Mouse (Mus musculus) heart, postnatal 4 days (tissue): ENCODE results near the gene Cybrd1. TPM values are rescaled to one million over a fixed set of nuclear protein-coding genes. Genes with fewer than 3 reads are reported as not detected.
A peak's percentile ranks its signal among the peaks of the same experiment; 100 is the strongest.

Source experiments
- DNase-seq: peaks from one replicate; pipeline ENCODE4 v3.0.0; 2021
- total RNA-seq, 2 experiments: library from RNA; stranded (reverse); gene quantifications; 2 replicates each; pipeline ENCODE4 v1.2.3; 2021

Cybrd1 gene
- total RNA-seq, result 1 to 10 TPM; 1.2 to 1.3 TPM

DNA sequence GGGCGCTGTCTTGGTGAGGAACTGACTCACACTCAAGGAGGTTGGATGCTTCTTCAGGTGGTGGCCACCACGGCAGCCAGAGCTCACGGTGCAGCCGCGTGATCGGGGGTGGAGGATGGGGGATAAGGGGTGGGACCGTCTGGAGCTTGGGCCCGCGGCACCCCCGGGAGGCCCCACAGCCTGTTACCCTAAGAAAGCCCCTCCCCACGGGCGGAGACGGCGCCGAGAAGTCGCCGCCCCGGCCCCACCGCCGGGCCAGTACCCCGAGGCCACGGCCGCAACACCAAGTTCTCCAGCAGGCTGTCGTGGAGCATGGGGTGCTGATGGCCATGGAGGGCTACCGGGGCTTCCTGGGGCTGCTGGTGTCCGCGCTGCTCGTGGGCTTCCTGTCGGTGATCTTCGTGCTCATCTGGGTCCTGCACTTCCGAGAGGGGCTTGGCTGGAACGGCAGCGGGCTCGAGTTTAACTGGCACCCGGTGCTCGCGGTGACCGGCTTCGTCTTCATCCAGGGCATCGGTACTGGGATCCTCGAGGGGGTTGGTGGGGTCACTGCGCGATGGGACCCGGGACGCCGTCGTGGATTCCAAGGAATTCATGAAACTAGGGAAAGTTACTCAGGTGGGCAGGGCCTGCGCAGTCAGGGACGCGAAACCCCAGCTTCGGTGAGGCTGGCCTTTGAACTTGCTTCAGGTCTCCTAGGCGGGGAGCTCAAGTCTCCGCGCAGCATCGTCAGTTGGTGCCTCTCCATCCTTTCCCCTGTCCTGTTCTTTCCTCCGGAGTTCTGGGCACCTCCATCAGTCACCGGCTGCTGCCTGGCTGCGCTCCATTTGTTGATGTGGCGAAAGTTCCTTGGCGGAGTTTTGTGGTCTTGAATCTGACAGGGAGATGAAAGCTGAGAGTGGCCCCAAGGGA lies at the start of gene Cybrd1:
Gene Cybrd1, plus strand, starts transcription at position 127 of the 912 bp plus-strand sequence.
- DNase-seq, result peak; percentile 85

DNA sequence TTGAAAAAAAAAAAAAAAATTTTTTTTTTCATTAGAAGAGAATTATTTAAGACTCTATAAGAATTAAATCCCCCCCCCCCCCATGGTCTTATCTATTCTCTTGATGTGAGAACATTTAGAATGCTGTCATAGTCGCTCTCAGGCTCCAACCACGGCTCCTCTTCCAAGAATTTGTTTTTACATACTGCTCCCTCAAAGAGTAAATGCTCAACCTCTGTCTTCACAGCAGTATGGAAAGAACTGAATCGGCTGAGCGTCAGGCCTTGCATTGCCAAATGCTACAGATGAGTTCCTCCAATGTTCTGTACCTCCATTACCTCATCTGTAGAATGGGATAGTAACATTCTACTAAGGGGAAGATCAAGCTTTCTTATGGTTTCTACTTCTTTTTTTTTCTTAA lies 46.1 kb upstream of the Cybrd1 start:
- DNase-seq, result no peak

DNA sequence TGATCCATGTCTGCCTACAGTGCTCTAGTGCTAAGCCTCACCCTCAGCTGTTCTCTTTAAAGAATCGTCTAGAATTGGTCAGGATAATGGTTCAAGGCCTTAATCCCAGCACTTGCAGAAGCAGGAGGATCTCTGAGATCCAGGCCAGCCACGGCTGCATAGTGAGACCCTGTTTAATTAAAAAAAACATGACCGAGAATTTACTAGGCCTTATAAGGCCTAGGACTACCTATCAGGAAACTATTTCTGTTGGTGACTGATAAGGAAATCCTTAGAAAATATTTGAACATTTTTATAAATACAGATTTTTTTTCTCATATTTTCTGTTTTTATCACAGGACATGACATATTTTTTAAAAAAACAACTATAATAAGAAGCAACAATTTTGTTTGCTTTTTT lies 44.4 kb upstream of the Cybrd1 start:
- no peak for DNase-seq

DNA sequence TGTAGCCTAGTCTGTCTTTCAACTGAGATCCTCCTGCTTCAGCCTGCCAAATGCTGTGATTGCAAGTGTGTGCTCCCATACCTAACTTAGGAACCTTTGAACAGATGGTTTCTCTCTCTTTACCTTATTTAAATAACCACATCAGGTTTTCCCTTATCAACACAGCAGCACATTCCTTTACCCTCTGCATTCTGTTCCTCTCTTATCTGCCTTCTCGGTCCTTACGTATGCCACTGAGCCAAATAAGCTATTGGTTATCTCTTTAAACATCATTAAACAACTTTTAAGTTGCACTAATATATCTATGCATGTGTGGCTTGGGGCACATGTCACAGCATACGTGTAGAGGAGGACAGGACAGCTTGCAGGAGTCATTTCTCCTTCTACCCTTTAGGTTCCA lies 43.9 kb upstream of the Cybrd1 start:
- DNase-seq, result no peak

DNA sequence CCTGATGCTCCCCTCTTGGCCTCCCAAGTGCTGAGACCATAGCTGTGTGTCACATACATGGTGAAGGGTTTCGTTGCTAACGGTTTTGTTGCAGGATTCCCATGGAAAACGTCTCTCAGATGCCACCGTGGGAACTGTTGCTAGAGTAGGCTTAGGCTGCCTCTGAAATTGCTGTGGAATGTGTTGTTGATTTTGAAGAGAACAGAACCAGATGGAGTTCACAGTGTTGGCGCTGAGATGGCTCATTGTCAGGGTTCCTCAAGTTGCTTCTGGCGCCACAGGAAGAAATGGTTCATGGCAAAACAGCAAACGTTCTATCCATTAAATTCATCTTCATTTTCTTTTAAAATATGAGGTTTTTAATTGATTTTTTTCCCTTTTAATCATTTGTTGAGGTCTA lies 35.3 kb upstream of the Cybrd1 start:
- no peak for DNase-seq

DNA sequence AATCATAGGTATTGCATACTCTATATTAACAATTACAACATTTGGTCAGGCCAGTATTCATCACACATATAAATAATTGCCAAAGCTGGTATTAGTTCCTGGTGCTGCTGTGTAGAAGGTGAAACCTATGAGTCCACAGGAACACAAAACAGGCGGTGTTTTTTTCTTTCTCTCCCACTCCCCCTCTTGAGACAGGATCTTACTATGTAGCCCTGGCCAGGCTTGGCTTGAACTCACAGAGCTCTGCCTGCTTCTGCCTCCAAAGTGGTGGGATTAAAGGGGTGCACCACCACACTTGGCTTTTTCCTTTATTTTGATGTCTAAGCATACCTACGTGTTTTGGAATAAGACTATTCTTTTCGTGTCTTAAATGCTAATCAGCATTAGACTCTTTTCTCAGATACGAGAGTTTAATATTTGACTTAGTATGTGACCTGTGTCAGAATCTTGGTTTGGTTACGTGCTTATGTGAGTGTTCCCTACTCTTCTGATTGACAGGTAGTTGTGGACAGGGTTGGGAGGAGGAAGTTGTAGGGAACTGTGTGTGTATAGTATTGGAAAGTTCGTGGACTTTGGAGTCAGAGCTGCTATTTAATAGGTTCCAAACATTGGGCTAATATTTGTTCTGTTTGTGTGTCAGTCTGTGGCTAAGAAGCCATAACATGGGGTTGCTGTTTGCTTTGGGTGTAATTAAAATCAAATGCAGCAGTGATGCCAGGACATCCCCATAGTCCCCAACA lies 34.1 kb upstream of the Cybrd1 start:
- no peak for DNase-seq

DNA sequence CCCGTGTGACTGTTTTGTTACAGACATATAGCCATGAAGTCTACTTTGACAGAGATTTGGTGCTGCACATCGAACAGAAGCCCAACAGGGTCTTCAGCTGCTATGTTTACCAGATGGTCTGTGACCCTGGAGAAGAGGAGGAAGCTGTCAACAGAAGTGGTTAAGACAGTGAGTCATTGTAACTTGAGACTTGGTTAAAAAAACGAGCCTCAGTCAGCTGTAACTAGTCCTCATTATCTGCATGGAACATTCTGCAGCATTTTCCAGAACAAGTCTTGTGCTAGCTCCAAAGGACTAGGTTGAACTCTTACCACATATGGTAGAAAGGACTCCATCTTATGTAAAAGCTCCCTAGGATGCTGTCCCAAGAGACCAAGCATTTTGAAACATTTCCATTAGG lies 28.0 kb upstream of the Cybrd1 start:
- no peak for DNase-seq

DNA sequence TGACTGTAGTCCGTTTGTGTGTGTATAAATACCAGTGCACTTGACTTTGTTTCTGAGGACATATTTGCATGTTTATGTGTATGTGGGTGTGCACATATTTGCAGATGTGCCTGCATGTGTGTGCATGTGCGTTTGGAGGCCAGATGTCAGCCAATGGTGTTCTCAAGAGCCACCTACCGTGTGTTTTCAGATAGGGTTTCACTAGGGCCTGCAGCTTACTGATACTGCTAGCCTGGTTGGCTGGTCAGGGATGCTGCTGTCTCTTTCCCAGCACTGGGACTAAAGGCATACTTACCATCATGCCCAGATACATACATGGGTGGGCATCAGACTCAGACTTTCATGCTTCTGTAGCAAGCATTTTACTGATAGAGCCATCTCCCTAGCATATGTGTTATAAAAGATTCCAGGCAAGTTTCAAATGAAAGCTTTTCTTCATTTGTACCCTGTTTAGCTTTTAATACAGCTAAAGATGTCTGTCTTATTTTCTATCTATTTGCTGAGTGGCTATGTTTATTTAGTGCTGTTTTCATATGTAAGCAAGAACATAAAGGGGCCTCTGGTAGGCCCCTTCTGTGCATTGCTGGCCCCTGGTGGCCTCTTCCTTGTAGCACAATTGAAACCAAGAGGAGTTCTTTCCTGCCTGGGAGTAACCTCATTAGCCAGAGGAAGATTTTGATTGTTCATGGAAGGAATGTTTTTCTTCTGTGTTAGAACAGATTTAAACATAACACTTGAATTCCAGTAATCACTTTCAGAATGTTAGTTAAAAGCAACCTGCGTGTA lies 26.9 kb upstream of the Cybrd1 start:
- peak; percentile 19 for DNase-seq

DNA sequence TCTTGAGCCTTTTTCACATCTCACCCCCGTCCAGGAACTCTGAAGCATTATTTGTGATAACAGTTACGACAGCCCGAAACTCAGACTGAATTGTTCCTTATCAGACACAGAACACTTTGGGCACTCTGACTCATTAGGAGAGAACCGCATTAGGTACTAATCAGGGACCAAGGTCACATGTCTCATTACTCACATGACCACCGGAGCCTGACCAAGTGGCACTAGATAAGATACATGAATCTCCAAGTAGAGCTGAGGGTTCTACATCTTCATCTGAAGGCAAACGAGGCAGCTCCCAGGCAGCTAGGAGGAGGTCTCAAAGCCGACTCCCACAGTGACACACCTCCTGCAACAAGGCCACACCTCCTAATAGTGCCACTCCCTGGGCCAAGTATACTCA lies 21.6 kb upstream of the Cybrd1 start:
- no peak for DNase-seq

DNA sequence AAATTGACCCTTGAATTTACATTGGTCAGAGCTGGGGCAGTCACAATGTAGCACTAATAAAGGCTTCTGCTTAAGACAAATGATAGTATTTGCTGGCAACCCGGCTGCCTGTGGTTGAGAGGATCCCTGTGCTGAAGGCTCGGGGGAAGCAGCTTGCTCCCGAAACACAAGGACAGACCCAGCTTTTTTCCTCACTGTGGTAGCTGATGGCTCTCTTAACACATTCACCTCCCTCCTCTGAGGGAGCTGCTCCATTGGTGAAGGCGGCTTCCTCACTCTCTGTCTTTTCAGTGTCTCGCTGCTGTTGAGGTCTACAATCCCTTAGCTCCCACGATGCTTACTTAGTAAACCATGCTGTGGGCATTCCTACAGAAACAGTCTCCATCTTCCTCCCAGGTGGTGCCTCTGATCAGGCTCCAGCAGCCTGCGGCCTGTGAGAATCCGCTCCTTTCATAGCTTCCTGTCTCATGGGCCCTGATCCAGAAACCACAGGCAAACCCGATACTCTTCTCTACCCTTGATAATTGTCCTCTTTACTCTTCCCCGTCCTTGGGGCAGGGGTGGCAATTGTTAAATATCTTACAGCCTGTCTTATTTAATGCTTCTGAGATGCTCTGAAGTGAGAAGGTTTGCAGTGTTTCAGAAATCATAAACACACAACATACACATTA lies 15.0 kb upstream of the Cybrd1 start:
- no peak for DNase-seq

DNA sequence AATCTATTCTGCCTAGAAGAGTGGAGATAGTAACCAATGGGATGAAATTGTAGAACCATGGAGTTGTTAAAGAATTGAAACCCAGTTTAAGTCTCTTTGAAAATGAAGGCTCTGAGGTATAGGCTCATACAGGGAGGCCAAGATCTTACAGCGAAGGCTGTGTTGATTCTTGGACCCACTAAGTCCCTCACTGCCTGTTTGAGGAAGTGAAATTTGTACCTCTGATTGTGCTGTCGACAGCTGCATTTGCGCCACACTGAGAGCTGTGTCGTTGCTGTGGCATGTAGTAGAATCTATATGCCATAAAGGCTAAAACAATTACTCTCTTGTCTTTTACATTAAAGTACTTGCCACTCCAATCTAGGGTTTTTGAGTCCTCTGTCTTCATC lies 14.4 kb upstream of the Cybrd1 start:
- no peak for DNase-seq

DNA sequence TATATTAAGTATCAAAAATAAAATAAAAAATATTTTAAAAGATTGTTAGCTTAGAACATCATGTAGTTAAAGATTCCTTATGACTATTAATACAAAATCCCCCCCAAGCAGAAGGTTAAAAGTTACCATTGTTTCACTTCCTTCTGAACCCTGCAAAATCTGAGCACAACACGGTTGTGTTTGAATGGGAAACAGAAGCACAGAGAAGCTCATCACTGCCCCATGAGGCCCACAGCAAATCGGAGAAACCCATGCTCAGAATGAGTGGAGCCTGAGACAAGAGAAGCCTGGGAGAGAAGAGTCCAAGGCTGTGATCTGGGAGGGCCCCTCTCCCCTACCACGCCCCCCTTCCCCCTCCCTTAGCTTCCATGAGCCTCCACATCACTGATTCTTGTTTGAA lies 13.0 kb upstream of the Cybrd1 start:
- no peak for DNase-seq

DNA sequence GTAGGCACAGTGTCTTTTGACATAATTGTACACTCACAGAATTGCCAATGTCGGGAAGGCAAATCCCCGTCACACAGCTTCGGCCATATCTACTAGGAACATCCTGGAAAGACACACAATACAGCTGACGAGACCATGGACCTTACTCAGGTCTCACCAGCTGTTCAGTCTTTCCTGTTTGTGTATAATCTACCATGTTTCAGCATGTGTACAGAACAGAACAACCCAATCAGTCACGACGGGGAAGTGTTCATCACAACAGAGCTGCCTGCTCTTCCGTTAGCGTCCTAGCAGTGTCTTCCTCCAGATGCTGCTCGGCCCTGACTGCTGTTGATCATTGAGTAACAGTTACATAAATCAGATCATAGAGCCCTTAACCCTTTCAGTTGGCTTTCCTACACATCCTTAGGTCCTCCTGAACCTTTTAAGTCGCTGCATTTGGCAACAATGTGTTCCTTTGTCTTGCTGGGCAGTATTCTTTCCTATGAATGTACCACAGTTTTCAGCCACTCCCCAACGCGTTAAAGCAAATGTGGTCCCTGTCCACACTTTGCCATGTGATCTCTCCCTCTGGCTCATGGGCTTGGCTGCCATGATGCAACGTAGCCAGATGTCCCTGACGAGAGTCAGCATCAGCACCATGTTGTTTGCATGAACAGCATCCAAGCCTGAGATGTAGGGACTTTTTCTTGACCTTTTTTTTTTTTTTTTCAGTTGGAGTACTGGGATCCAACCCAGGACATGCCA lies 12.1 kb upstream of the Cybrd1 start:
- DNase-seq, result no peak

DNA sequence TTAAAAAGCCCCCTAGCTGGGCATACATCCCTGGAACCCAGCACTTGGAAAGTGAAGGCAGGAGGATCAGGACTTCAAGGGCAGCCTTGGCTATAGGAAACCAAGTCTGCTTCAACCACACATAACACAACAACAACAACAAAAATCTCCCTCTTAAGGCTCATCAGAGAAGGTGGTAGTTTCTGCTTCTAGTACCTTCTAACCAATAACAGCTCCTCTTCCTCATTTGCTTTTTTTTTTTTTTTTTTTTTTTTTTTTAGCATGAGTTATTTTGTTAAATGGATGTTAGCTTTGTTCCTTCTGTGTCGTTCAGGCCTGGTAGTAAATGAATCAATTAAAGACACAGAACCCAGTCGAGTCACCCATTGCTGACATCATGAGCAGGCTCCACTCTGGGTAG lies 10.5 kb upstream of the Cybrd1 start:
- no peak for DNase-seq

DNA sequence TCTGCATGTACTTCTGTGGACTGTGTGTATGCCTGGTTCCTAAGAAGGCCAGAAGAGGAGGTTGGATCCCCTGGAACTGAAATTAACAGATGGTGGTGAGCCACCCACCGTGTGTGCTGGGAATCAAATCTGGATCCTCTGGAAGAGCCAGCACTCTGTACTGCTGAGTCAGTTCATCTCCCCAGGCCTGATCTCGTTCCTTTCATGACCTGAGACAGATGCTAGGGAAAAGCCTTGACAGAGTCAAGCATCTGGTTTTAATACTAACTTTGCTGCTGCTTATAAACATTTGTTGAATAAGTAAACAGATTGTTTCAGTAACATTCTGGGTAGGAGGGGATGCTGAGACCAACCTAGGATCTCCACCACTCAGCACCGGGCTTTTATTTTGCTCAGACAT lies 9.2 kb upstream of the Cybrd1 start:
- no peak for DNase-seq

DNA sequence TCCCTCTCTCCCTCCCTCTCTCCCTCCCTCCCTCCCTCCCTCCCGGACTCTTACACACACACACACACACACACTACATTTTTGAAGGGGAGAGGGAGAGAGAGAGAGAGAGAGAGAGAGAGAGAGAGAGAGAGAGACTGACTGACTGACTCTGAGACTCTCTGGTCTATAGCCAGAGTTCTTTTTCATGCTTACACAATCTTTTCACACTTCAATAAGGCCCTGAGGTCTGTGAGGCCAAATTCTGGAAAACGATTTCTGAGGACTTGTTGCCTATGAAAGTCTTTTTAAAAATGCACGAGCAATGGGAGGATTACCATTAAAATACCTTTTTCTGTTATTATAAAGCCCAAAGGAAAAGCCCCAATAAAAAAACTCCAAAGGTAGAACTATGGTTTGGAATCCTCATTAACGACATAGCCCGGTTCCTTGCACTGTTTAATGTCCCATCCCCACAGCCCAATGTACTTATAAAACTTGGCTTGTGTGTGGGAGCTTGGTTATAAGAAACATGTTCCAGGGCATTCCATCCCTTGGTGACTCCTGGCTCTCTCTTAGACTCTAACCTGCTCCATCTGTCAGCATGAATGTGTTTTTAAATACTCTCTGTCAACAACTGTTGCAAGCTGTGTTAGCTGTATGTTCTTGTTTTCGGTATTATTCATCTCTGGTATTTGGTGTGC lies 4.1 kb upstream of the Cybrd1 start:
- no peak for DNase-seq

DNA sequence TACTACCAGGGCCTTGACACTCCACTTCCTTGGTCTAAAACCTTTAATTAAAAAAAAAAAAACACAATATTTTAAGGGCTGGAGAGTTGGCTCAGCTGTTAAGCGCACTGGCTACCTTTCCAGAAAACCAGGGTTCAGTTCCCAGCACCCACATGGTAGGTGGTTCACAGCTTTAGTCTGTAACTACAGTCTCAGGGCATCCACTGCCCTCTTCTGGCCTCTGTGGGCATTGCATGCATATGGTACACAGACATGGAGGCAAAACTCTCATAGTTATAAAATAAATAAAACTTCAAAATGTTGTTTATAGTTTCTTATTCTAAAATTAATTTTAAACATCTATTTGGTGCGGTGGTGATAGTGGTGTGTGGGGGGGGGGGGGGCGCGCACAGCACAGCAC lies 1.6 kb upstream of the Cybrd1 start:
- no peak for DNase-seq

DNA sequence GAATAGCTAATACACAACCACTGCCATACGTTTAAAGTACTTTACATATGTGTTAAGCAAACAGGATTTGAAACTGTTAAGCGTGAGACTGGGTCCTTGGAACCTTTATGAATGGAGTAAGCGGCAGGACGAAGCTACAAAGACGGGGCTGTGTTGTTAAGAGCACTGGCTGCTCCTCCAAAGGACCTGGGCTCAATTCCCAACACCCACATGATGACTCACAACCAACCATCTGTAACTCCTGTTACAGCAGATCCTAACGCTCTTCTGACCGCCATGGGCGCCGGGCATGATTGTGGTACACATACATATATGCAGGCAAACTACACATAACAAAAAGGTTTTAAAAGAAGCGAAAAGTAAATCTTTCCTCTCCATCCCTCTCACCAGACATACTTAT lies 3.1 kb downstream of the Cybrd1 start:
- no peak for DNase-seq

DNA sequence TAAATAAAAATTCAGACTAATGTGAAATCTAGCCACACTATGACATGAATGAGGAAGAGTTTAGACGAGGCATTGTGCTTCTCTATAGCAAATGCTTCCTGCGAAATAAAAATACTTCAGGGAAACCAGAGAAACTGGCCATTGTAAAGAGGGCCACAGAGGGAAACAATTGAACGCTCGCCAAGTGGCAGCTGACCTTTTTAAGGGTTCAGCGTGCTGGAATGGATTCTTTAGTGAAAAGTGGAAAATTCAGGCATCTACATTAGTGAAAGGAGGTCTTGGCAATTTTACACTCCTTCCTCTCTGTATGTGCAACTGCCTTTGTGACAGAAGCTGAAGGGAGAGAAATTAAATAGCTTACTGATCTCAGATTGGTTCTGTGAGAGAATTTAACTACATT lies 3.7 kb downstream of the Cybrd1 start:
- no peak for DNase-seq

DNA sequence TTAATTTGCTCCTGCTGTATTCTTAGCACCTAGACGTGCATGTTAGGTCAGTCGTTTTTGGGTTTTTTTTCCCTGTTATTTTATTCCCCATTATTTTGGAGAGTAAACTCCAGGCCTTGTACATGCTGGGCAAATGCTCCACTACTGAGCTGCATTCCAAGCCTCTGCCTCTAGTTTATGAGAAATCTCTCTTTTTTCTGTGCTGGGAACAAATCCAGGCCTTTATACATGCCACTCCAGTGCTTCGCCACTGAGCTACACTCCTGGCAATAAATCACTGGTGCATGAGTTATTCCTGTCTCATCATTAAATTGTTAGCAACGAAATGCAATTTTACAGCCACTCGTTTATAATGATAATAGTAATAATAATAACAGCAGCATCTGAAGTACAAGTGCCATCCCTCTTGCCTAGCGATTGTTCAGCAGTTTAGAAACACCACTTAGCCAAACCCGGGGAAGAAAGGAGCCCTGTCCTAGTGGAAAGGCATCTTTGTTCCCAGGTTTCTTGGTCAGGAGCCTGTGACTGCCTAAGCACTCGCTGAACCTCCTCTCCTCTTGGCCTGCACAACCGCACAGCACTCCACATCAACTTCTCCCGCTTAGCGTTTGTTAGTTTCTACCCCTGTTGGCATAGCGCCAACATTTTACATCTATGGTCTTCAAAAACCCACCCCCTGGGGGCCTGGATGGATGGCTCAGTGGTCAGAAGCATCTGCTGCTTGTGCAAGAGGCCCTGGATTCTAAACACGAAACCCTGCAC lies 4.7 kb downstream of the Cybrd1 start:
- no peak for DNase-seq
